Comparison of ENCODE assay signal across 17 mouse cellular contexts in genomic region chr5:113216328-113216960, GRCm38 (mm10). TPM values are rescaled to one million over a fixed set of nuclear protein-coding genes. Genes with fewer than 3 reads are reported as not detected.
DNase-seq lines count a peak whose midpoint lies in the region; ATAC-seq and TF ChIP-seq lines count a peak whose summit lies in the region.
"Had no signal": no experiment of that assay in that cellular context is flagged by ENCODE, and none has a peak within 500 bp of the region (broad histone marks: within the 10 kb centered on the region; RNA-seq: fewer than 3 reads in every experiment).

No protein-coding gene starts in this region.

- no peaks in the 10 kb centered on the region for H3K36me3 ChIP-seq in midbrain, embryonic 10.5 days
- no peaks in the 10 kb centered on the region for H3K36me3 ChIP-seq in midbrain, embryonic 13.5 days
- H3K36me3 ChIP-seq in intestine, postnatal 0 days (ENCODE audit: control insufficient read depth, insufficient read depth) = peaks cover 5% of the 10 kb centered on the region; the same call in 1 of the 2 replicates
- no peaks in the 10 kb centered on the region for H3K36me3 ChIP-seq in myocyte (ENCODE audit: control insufficient read depth, insufficient read depth)
- no peaks in the 10 kb centered on the region for H3K36me3 ChIP-seq in lung, postnatal 0 days (ENCODE audit: insufficient read depth, low read length)
- H3K36me3 ChIP-seq: midbrain, embryonic 15.5 days had no signal

- no peak for TF ChIP-seq CTCF in gastrocnemius, adult 2 months (IDR thresholded peaks at IDR 0.05)
- TF ChIP-seq CTCF in intestine, postnatal 0 days (IDR thresholded peaks at IDR 0.05; ENCODE audit: low read depth) = no peak
- no peak for TF ChIP-seq CTCF in lung, postnatal 0 days (IDR thresholded peaks at IDR 0.05)

- H3K79me2 ChIP-seq in myocyte (ENCODE audit: control insufficient read depth, insufficient read depth) = peaks cover 7% of the 10 kb centered on the region

- TF ChIP-seq EP300 in lung, postnatal 0 days (IDR thresholded peaks at IDR 0.05) = no peak

- H3K4me3 ChIP-seq in gastrocnemius, adult 2 months = peak overlapping the region; percentile 29
- no peak overlapping the region for H3K4me3 ChIP-seq in midbrain, embryonic 10.5 days
- no peak overlapping the region for H3K4me3 ChIP-seq in midbrain, embryonic 13.5 days (replicated peaks)
- H3K4me3 ChIP-seq in intestine, postnatal 0 days (ENCODE audit: low read depth, low read length) = peak overlapping the region; percentile 38; the same call in 1 of the 2 replicates
- no peak overlapping the region for H3K4me3 ChIP-seq in myocyte
- no peak overlapping the region for H3K4me3 ChIP-seq in lung, postnatal 0 days (ENCODE audit: low read depth, low read length)
- H3K4me3 ChIP-seq: midbrain, embryonic 15.5 days had no signal

- no peak overlapping the region for H3K9ac ChIP-seq in midbrain, embryonic 13.5 days (replicated peaks)
- no peak overlapping the region for H3K9ac ChIP-seq in intestine, postnatal 0 days (ENCODE audit: low read depth, low read length)
- H3K9ac ChIP-seq in lung, postnatal 0 days (replicated peaks; ENCODE audit: low read depth) = no peak overlapping the region
- H3K9ac ChIP-seq: lung, embryonic 14.5 days; midbrain, embryonic 15.5 days had no signal

- peak overlapping the region; percentile 73 for H3K27ac ChIP-seq in gastrocnemius, adult 2 months
- 0 out of 2 replicates have a peak overlapping the region, but pooled peaks have one; percentile 2 for H3K27ac ChIP-seq in midbrain, embryonic 10.5 days (replicated peaks)
- no peak overlapping the region for H3K27ac ChIP-seq in midbrain, embryonic 13.5 days
- peak overlapping the region; percentile 82 for H3K27ac ChIP-seq in intestine, postnatal 0 days (ENCODE audit: low read depth, low read length)
- no peak overlapping the region for H3K27ac ChIP-seq in lung, postnatal 0 days (ENCODE audit: low read length)
- H3K27ac ChIP-seq: midbrain, embryonic 15.5 days had no signal

- peaks cover 36% of the 10 kb centered on the region for H3K4me1 ChIP-seq in midbrain, embryonic 10.5 days
- H3K4me1 ChIP-seq in midbrain, embryonic 13.5 days (replicated peaks) = peaks cover 7% of the 10 kb centered on the region
- 0 out of 2 replicates have a peak, but pooled peaks cover 8% of the 10 kb centered on the region for H3K4me1 ChIP-seq in intestine, postnatal 0 days (replicated peaks; ENCODE audit: control insufficient read depth, insufficient read depth, low read length)
- no peaks in the 10 kb centered on the region for H3K4me1 ChIP-seq in lung, postnatal 0 days (ENCODE audit: insufficient read depth, low read depth, low read length)

- intact Hi-C loops in gastrocnemius, adult 2 months (cut with DNase I) = no loop called here

- ATAC-seq in midbrain, embryonic 13.5 days = no peak
- no peak for ATAC-seq in intestine, postnatal 0 days
- no peak for ATAC-seq in lung, postnatal 0 days
- ATAC-seq: midbrain, embryonic 15.5 days had no signal

- peaks cover 18% of the 10 kb centered on the region for H3K27me3 ChIP-seq in midbrain, embryonic 10.5 days (ENCODE audit: low read depth, poor library complexity, severe bottlenecking)
- H3K27me3 ChIP-seq in midbrain, embryonic 13.5 days = peaks cover 9% of the 10 kb centered on the region; the same call in 1 of the 2 replicates
- no peaks in the 10 kb centered on the region for H3K27me3 ChIP-seq in intestine, postnatal 0 days (replicated peaks; ENCODE audit: control insufficient read depth, insufficient read depth, low read length)
- no peaks in the 10 kb centered on the region for H3K27me3 ChIP-seq in myocyte (ENCODE audit: control insufficient read depth, insufficient read depth, insufficient read length)
- no peaks in the 10 kb centered on the region for H3K27me3 ChIP-seq in lung, postnatal 0 days (replicated peaks; ENCODE audit: insufficient read depth, low read length)
- H3K27me3 ChIP-seq: midbrain, embryonic 15.5 days had no signal

- 84% methylated on average over 14 of the region's 14 CpGs for WGBS in midbrain, embryonic 10.5 days
- WGBS in midbrain, embryonic 13.5 days = 79% methylated on average over 14 of the region's 14 CpGs
- 42% methylated on average over 14 of the region's 14 CpGs for WGBS in intestine, postnatal 0 days
- 57% methylated on average over 14 of the region's 14 CpGs for WGBS in lung, postnatal 0 days

- no peak for TF ChIP-seq POLR2A in myocyte (IDR thresholded peaks at IDR 0.05; ENCODE audit: insufficient read length, low read depth)

- no peaks in the 10 kb centered on the region for H3K9me3 ChIP-seq in midbrain, embryonic 10.5 days (replicated peaks)
- no peaks in the 10 kb centered on the region for H3K9me3 ChIP-seq in midbrain, embryonic 13.5 days
- H3K9me3 ChIP-seq in intestine, postnatal 0 days (ENCODE audit: control insufficient read depth) = no peaks in the 10 kb centered on the region
- H3K9me3 ChIP-seq in lung, postnatal 0 days (ENCODE audit: low read length) = no peaks in the 10 kb centered on the region
- H3K9me3 ChIP-seq: midbrain, embryonic 15.5 days had no signal

- no peak overlapping the region for H3K4me2 ChIP-seq in midbrain, embryonic 13.5 days (replicated peaks)
- H3K4me2 ChIP-seq in intestine, postnatal 0 days (replicated peaks; ENCODE audit: low read depth) = peak overlapping the region; percentile 66
- H3K4me2 ChIP-seq in myocyte (ENCODE audit: low read depth) = peak overlapping the region; percentile 61
- no peak overlapping the region for H3K4me2 ChIP-seq in lung, postnatal 0 days (replicated peaks; ENCODE audit: low read depth, low read length)
- H3K4me2 ChIP-seq: lung, embryonic 14.5 days; midbrain, embryonic 15.5 days had no signal

- no peak overlapping the region for H3ac ChIP-seq in myocyte (ENCODE audit: control insufficient read depth, insufficient read length)

- DNase-seq in gastrocnemius, adult 2 months = peak; percentile 54
- DNase-seq in gastrocnemius, postnatal 4 days (ENCODE audit: low spot score in 2 of 2) = no peak
- no peak for DNase-seq in midbrain, embryonic 10.5 days (ENCODE audit: low spot score)
- DNase-seq in embryo, embryonic 9.5 days (ENCODE audit: extremely low spot score) = no peak
- DNase-seq in lung, postnatal 0 days (ENCODE audit: low spot score) = no peak
- DNase-seq: cerebellum, adult 9-11 months; heart, postnatal 10 days; thymus, adult 18-20 months had no signal

TF ChIP-seq in myocyte, 11 proteins besides CTCF, POLR2A, EP300 and RAD21:
- no peak for TF ChIP-seq MAX (IDR thresholded peaks at IDR 0.05; ENCODE audit: low read depth)
- no peak for TF ChIP-seq E2F4 (IDR thresholded peaks at IDR 0.05; ENCODE audit: insufficient read depth)
- TF ChIP-seq SRF (IDR thresholded peaks at IDR 0.05; ENCODE audit: control insufficient read depth, insufficient read length, low read depth) = no peak
- TF ChIP-seq POLR2AphosphoS2 (IDR thresholded peaks at IDR 0.05; ENCODE audit: insufficient read length, low read depth) = no peak
- no peak for TF ChIP-seq CEBPB (IDR thresholded peaks at IDR 0.05; ENCODE audit: insufficient read depth, poor library complexity, severe bottlenecking)
- TF ChIP-seq MYOD1 (IDR thresholded peaks at IDR 0.05; ENCODE audit: control insufficient read depth in 1 of 3, insufficient read length in 2 of 3, low read depth in 2 of 3) = no peak
- TF ChIP-seq TCF12 (IDR thresholded peaks at IDR 0.05; ENCODE audit: insufficient read depth, poor library complexity, severe bottlenecking) = no peak
- TF ChIP-seq USF1 (IDR thresholded peaks at IDR 0.05; ENCODE audit: low read depth) = no peak
- no peak for TF ChIP-seq MYOG (IDR thresholded peaks at IDR 0.05; ENCODE audit: control insufficient read depth in 1 of 3, insufficient read depth in 1 of 3, insufficient read length in 2 of 3, low read depth in 2 of 3)
- no peak for TF ChIP-seq TCF3 (IDR thresholded peaks at IDR 0.05; ENCODE audit: insufficient read length, low read depth)
- TF ChIP-seq REST (IDR thresholded peaks at IDR 0.05; ENCODE audit: insufficient read depth, insufficient read length) = no peak

RNA-seq across cellular contexts. Expression of gene 2900026A02Rik, which starts 4.6 kb away (rescaled TPM):
- total RNA-seq in gastrocnemius, adult 2 months (2021) = 10 to 100 TPM; 19.6 to 24.6 TPM
- 10 to 100 TPM; 50.3 to 50.7 TPM for total RNA-seq in gastrocnemius, postnatal 4 days (2021)
- 2.7 and 2.9 TPM in 2 replicates for polyA plus RNA-seq in midbrain, embryonic 10.5 days (2016; fragmentation: Nextera tagmentation; extraction: Ambion mirVana)
- polyA plus RNA-seq in midbrain, embryonic 13.5 days (2015; fragmentation: Nextera tagmentation; extraction: Ambion mirVana) = 2.4 and 2.7 TPM in 2 replicates
- 8.0 and 10.4 TPM in 2 replicates for polyA plus RNA-seq in intestine, postnatal 0 days (2015; fragmentation: Nextera tagmentation; extraction: Ambion mirVana)
- 16.6 TPM for polyA plus RNA-seq in myocyte (2012; fragmentation: generic; extraction: Trizol)
- 6.3 and 6.9 TPM in 2 replicates for polyA plus RNA-seq in lung, postnatal 0 days (2015; fragmentation: Nextera tagmentation; extraction: Ambion mirVana)

RNA-seq across cellular contexts. Expression of gene Tmem211, which starts 10.3 kb away (rescaled TPM):
- total RNA-seq in gastrocnemius, adult 2 months (2021) = not detected
- not detected for total RNA-seq in gastrocnemius, postnatal 4 days (2021)
- 0.10 TPM in 1 of 2 replicates, not detected in the other for polyA plus RNA-seq in midbrain, embryonic 10.5 days (2016; fragmentation: Nextera tagmentation; extraction: Ambion mirVana)
- not detected in 2 replicates for polyA plus RNA-seq in midbrain, embryonic 13.5 days (2015; fragmentation: Nextera tagmentation; extraction: Ambion mirVana)
- not detected in 2 replicates for polyA plus RNA-seq in intestine, postnatal 0 days (2015; fragmentation: Nextera tagmentation; extraction: Ambion mirVana)
- polyA plus RNA-seq in myocyte (2012; fragmentation: generic; extraction: Trizol) = not detected
- not detected in 2 replicates for polyA plus RNA-seq in lung, postnatal 0 days (2015; fragmentation: Nextera tagmentation; extraction: Ambion mirVana)
- total RNA-seq: gastrocnemius, adult 8-10 months; heart, postnatal 10 days; left cerebral cortex, postnatal 25 days; neutrophil, adult 5-6 weeks had no signal
- polyA plus RNA-seq: large intestine, adult 2 months; lung, embryonic 14.5 days had no signal

Comparison
In these comparisons a context has a peak if more than half of its experiments do, and no peak if none do; other contexts are left out.
1. H3K27ac ChIP-seq: peak in gastrocnemius, adult 2 months (single experiment), midbrain, embryonic 10.5 days (single experiment) and intestine, postnatal 0 days (single experiment); none in midbrain, embryonic 13.5 days (single experiment) and lung, postnatal 0 days (single experiment).
2. H3K4me3 ChIP-seq: peak in gastrocnemius, adult 2 months (single experiment) and intestine, postnatal 0 days (single experiment); none in midbrain, embryonic 10.5 days (single experiment), midbrain, embryonic 13.5 days (single experiment), myocyte (single experiment) and lung, postnatal 0 days (single experiment).
3. H3K4me2 ChIP-seq: peak in intestine, postnatal 0 days (single experiment) and myocyte (single experiment); none in midbrain, embryonic 13.5 days (single experiment) and lung, postnatal 0 days (single experiment).